Mouse (Mus musculus): ENCODE results near the gene Hoxb8. TPM values are rescaled to one million over a fixed set of nuclear protein-coding genes. Genes with fewer than 3 reads are reported as not detected.
A peak's percentile ranks its signal among the peaks of the same experiment; 100 is the strongest.

Gene Hoxb8
- total and polyA plus RNA-seq, 2 experiments: 0.04 TPM; not detected in 1

- Histone ChIP-seq H3K4me3 (ENCODE audit: insufficient read depth, low read depth, low read length) (peak overlapping the region; percentile 40), H3K27me3 (ENCODE audit: control insufficient read depth, insufficient read depth, low read length) (peaks cover 38% of the 10 kb centered on the region), H3K36me3 (ENCODE audit: control insufficient read depth, insufficient read depth, low read length) (no peaks in the 10 kb centered on the region), H3K79me2 (ENCODE audit: control insufficient read depth, insufficient read depth, low read length) (no peaks in the 10 kb centered on the region), H3K27ac (replicated peaks; ENCODE audit: insufficient read depth, low read depth, low read length) (no peak overlapping the region), H3K4me1 (ENCODE audit: control insufficient read depth, insufficient read depth, low read length) (no peaks in the 10 kb centered on the region), H3K9ac (ENCODE audit: low read depth, low read length) (peak overlapping the region; percentile 24)
- no peak for DNase-seq (ENCODE audit: extremely low read depth, low read depth, low spot score)
- 2% methylated on average over 66 of the region's 66 CpGs for WGBS
- TF ChIP-seq CTCF (IDR thresholded peaks at IDR 0.05; ENCODE audit: low read depth, low read length) (no peak), POLR2A (IDR thresholded peaks at IDR 0.05; ENCODE audit: extremely low read depth, insufficient read depth, low read length) (no peak)
Observed at GRCm38 (mm10) chr11:96298895-96299667, 17.4 kb downstream of the Hoxb8 start.

GRCm38 (mm10) chr11:96299781-96300180, 18.1 kb downstream of the Hoxb8 start:
- no peaks in the 10 kb centered on the region for H3K4me1 ChIP-seq (ENCODE audit: control insufficient read depth, insufficient read depth, low read length)
- H3K36me3 ChIP-seq (ENCODE audit: control insufficient read depth, insufficient read depth, low read length): no peaks in the 10 kb centered on the region
- TF ChIP-seq CTCF (IDR thresholded peaks at IDR 0.05; ENCODE audit: low read depth, low read length): no peak
- no peak for TF ChIP-seq POLR2A (IDR thresholded peaks at IDR 0.05; ENCODE audit: extremely low read depth, insufficient read depth, low read length)
- no peak overlapping the region for H3K4me3 ChIP-seq (ENCODE audit: insufficient read depth, low read depth, low read length)
- peaks cover 35% of the 10 kb centered on the region for H3K27me3 ChIP-seq (ENCODE audit: control insufficient read depth, insufficient read depth, low read length)
- no peak overlapping the region for H3K27ac ChIP-seq (replicated peaks; ENCODE audit: insufficient read depth, low read depth, low read length)
- no peak overlapping the region for H3K9ac ChIP-seq (ENCODE audit: low read depth, low read length)
- DNase-seq (ENCODE audit: extremely low read depth, low read depth, low spot score): no peak
- 12% methylated on average over 9 of the region's 9 CpGs for WGBS
- H3K79me2 ChIP-seq (ENCODE audit: control insufficient read depth, insufficient read depth, low read length): no peaks in the 10 kb centered on the region

DNA sequence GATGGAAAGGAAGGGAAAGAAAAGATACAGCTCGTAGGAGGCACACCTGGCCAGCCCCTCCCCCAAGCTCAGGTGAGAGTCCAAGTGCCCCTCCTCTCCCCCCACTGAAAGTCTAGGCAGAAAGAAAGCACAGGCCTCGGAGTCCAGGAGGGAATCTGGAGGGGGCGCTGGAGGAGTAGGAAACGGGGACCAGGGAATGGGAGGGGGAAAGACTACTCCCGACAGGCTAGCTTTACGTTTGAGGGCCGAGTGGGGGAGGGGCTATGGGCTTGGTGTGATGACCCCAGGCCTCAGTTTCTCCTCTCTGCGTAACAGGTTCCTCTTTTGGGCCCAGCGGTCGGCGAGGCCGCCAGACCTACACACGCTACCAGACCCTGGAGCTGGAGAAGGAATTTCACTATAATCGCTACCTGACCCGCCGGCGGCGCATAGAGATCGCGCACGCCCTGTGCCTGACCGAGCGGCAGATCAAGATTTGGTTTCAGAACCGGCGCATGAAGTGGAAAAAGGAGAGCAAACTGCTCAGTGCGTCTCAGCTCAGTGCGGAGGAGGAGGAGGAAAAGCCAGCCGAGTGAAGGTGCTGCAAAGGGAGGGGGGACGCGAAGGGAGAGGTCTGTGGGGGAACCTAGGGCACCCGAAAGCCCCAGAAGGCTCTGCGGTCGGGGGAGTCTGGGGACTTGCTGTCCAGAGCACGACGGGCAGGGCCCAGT, 18.8 kb downstream of the Hoxb8 start:
- Histone ChIP-seq H3K27me3 (ENCODE audit: control insufficient read depth, insufficient read depth, low read length) (peaks cover 32% of the 10 kb centered on the region), H3K4me3 (ENCODE audit: insufficient read depth, low read depth, low read length) (no peak overlapping the region), H3K79me2 (ENCODE audit: control insufficient read depth, insufficient read depth, low read length) (no peaks in the 10 kb centered on the region), H3K9ac (ENCODE audit: low read depth, low read length) (no peak overlapping the region), H3K36me3 (ENCODE audit: control insufficient read depth, insufficient read depth, low read length) (no peaks in the 10 kb centered on the region), H3K4me1 (ENCODE audit: control insufficient read depth, insufficient read depth, low read length) (no peaks in the 10 kb centered on the region), H3K27ac (replicated peaks; ENCODE audit: insufficient read depth, low read depth, low read length) (no peak overlapping the region)
- TF ChIP-seq CTCF (IDR thresholded peaks at IDR 0.05; ENCODE audit: low read depth, low read length): no peak
- TF ChIP-seq POLR2A (IDR thresholded peaks at IDR 0.05; ENCODE audit: extremely low read depth, insufficient read depth, low read length): no peak
- DNase-seq (ENCODE audit: extremely low read depth, low read depth, low spot score): no peak
- 12% methylated on average over 35 of the region's 35 CpGs for WGBS

- Histone ChIP-seq H3K4me3 (ENCODE audit: insufficient read depth, low read depth, low read length) (no peak overlapping the region), H3K27ac (replicated peaks; ENCODE audit: insufficient read depth, low read depth, low read length) (no peak overlapping the region), H3K36me3 (ENCODE audit: control insufficient read depth, insufficient read depth, low read length) (no peaks in the 10 kb centered on the region), H3K9ac (ENCODE audit: low read depth, low read length) (no peak overlapping the region), H3K27me3 (ENCODE audit: control insufficient read depth, insufficient read depth, low read length) (peaks cover 28% of the 10 kb centered on the region), H3K79me2 (ENCODE audit: control insufficient read depth, insufficient read depth, low read length) (no peaks in the 10 kb centered on the region), H3K4me1 (ENCODE audit: control insufficient read depth, insufficient read depth, low read length) (no peaks in the 10 kb centered on the region)
- WGBS: 26% methylated on average over 10 of the region's 10 CpGs
- TF ChIP-seq CTCF (IDR thresholded peaks at IDR 0.05; ENCODE audit: low read depth, low read length) (no peak), POLR2A (IDR thresholded peaks at IDR 0.05; ENCODE audit: extremely low read depth, insufficient read depth, low read length) (no peak)
- no peak for DNase-seq (ENCODE audit: extremely low read depth, low read depth, low spot score)
Observed at GRCm38 (mm10) chr11:96301064-96301431, 19.3 kb downstream of the Hoxb8 start.

DNA sequence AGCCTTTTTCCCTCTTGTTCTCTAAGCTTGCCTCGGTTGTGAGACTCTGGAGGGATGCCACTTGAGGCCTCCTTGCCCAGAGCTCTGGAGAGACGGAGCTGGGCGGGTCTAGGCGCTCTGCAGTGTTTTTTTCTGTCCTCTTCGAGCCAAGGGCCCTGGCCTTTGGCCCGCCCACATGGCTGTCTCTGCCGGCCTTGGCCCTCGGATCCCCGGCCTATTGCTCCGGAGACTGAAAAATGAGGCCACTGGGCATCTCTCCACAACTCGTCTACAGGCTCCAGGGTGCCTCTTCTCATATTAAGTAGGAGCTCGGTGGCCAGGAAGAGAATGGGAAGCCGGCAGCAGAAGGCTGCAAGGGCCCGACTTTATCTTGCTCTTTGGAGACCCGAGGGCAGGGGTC, 20.1 kb downstream of the Hoxb8 start:
- Histone ChIP-seq H3K79me2 (ENCODE audit: control insufficient read depth, insufficient read depth, low read length) (no peaks in the 10 kb centered on the region), H3K4me1 (ENCODE audit: control insufficient read depth, insufficient read depth, low read length) (no peaks in the 10 kb centered on the region), H3K27me3 (ENCODE audit: control insufficient read depth, insufficient read depth, low read length) (peaks cover 28% of the 10 kb centered on the region), H3K36me3 (ENCODE audit: control insufficient read depth, insufficient read depth, low read length) (no peaks in the 10 kb centered on the region), H3K4me3 (ENCODE audit: insufficient read depth, low read depth, low read length) (no peak overlapping the region), H3K9ac (ENCODE audit: low read depth, low read length) (no peak overlapping the region), H3K27ac (replicated peaks; ENCODE audit: insufficient read depth, low read depth, low read length) (no peak overlapping the region)
- TF ChIP-seq POLR2A (IDR thresholded peaks at IDR 0.05; ENCODE audit: extremely low read depth, insufficient read depth, low read length) (no peak), CTCF (IDR thresholded peaks at IDR 0.05; ENCODE audit: low read depth, low read length) (no peak)
- WGBS: 20% methylated on average over 15 of the region's 15 CpGs
- DNase-seq (ENCODE audit: extremely low read depth, low read depth, low spot score): no peak

Measured in liver, adult 2 months (tissue).